Mouse (Mus musculus) urinary bladder, adult 18-20 months (tissue): ENCODE measurements around the gene Glce.

ENCODE experiments used
- DNase-seq, 2 experiments: peaks; one replicate each; pipeline ENCODE4 v3.0.0; 2022; ENCODE audit warnings: low spot score in 2 of 2, mixed read lengths in 2 of 2

Glce gene

DNA sequence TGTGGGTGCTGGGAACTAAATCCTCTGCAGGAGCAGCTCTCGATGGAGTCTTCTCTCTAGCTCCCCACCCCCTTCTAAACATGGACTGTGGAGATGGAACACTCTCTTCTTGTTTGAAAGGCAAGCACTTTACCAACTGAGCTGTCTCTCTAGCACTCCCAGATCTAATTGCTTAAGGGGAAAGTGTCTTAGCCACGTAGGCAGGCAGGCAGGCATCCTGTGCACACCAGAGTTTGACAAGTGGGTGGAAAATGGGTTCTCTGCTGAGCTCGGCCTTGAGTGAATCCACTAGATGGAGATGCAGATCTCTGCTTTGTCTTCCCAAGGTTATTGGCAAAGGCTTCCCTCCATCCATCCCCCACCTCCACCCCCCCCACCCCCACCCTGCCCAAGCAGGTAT lies 94.4 kb downstream of the Glce start:
- DNase-seq = no peak

DNA sequence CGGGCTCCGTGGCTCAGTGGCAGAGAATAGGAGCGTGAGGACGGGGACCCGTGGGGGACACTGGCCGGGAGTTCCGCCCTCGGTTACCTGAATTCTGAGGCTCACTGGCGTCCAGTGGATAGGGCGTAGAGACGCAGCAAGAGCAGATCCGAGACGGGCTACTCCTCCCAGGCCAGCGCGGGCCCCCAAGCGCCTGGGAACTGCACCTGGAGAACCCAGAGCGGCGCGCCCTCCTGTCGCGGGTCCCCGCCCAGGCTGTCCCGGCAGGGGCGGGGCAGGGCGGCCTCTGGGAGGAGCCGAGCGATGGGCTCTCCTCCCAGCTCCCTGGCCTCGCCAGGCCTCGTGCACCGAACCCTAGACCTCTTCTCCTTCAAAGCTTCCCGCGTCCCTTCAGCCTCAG lies 95.9 kb downstream of the Glce start, which contains the start of gene Paqr5:
TSS of gene Paqr5 (minus strand) at position 257 of the 400 bp plus-strand sequence.
- peak; percentile 77 for DNase-seq

DNA sequence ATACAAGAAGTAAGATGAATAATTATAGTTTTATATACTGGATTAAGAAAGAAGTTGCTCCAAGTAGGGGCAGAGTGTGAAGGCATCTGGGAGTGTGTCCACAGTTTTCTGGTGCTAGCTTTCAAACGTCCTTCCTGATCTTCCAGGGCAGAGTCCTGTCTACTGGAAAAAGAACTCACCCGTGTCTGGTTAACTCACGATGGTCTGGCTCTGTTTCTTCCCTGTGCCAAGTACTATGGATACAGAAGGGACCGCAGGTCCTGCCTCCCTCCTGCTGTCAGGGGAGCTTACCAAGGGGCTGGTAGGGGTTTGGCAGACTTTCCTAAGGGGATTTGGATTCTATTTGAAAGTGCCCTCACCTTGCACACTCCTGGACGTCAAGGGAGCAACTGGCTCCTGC lies 97.4 kb downstream of the Glce start:
- no peak for DNase-seq

DNA sequence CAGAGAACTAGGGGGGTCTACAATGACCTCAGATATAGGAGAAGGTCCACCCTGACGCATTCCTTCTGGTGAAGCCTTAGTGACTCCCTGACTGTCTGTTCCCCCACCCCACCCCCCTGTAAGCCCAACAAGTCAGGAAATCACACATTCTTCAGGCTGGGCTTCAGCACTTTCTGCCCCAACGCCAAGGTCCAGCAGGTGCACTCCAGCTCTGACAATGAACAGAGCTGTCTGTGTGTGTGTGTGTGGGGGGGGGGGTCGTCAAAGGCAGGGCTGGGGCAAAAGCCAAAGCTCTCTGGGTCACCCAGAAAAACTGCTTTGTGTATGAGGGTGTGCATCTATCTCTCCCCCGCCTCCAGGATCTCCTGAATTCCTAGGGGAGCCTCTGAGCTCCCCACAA lies 98.6 kb downstream of the Glce start:
- no peak for DNase-seq

DNA sequence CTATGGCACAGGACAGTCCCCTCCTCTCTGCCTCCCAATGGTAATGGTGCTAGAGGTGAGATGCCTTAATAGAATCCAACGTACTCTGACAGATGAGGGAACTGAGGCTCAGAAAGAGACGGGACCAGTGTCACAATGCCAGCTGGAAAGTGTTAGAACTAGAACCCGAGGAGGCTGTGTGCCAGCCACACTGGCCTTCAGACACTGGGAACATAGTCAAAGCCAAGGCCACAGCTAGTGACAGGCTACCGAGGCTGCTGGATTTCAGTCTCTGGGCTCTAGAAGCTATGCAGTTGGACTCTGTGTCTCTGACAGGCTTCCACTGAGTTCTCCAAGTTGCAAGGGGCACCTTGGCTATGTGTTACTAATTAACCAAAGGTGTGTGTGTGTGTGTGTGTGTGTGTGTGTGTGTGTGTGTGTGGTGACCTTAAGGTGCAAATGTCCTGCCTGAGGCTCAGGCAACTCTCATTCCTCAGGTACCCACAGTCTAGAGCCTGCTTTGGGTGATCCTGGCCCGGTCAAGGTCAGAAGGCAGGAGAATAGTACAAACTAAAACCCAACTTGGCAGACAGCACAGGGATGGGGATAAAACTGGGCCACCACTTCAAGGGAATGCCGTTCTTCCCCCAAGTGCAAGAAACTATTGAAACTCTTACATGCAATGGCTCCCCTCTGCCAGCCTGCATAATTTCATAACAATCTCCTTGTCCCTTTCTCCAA lies 99.3 kb downstream of the Glce start:
- no peak for DNase-seq

DNA sequence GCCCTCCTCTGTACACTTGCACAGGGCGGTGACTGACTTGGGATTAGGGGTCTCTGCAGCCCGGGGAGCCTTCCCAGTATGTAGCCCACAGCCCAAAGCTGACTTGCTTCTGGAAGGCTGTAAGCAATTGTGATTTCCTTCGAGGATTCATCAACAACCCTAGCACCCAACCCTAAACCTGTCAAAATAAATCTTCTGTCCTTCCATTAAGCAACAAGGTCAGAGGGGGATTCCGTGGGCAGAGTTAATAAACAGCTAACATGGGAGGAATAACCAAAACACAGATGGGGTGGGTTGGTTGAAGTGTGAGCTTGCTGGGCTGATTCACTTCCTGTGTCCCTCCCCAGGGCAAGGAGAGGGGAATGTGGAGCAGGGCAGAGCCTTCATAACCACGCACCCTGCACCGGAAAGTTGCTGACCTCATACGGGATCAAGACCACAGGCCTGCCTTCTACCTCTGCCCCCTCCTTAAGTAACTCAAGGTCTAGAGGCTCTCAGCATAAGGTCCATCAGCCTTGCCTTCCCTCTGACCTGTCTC lies 100.8 kb downstream of the Glce start:
- peak in 1 of 2 experiments; percentile 47 for DNase-seq

DNA sequence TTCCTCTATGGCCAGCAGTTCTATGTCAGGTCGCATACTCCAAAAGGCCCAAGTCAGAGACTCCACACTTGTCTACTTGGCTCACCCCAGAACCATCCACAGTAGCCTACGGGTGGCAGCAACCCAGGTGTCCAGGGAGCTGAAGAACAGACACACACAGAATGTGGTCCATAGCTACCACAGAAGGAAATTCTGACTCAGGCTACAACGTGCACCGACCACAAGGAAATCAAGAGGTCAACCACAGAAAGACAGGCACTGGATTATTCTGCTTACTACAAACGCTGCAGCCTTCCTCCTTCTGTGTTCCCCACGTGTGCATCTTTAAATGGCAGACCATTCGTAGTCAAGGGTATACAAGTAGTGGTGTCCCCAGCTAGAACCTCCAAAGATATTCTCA lies 102.2 kb downstream of the Glce start:
- no peak for DNase-seq

DNA sequence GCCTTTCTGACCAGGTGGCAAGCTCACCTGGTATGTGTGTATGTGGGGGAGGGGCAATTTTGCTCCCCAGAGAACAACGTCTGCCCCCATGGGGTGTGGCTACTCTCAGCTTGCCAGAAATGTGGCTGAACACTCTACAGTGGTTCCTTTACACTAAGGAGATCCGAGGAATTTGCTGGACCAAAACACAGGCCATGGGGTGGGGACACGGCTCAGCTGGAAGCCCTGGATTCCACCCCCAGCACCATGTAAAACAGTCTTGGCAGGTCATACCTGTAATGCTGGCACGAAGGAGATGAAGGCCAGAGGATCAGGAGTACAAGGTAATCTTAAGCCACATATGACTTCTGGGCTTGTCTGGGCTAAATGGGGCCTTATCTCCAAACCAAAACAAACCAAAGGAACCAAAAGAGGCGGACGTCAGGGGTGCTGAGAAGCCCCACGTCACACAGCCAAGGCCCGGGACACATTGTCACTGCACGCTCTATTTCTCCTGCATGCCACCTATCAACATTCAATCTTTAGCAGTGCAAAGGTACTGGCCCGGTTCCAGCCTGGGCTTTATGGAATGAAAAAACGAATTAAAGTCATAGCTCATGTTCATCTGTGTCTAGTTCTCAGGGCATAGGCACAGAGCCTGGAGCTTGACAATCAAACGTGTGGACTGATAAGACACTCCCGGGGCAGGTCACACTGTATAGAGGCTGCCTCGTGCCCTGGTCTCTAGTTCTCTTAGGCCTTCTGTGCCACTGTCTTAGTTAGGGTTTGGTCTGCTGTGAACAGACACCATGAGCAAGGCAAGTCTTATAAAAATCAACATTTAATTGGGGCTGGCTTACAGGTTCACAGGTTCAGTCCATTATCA lies 104.0 kb downstream of the Glce start:
- peak; percentile 79 to 82 for DNase-seq

DNA sequence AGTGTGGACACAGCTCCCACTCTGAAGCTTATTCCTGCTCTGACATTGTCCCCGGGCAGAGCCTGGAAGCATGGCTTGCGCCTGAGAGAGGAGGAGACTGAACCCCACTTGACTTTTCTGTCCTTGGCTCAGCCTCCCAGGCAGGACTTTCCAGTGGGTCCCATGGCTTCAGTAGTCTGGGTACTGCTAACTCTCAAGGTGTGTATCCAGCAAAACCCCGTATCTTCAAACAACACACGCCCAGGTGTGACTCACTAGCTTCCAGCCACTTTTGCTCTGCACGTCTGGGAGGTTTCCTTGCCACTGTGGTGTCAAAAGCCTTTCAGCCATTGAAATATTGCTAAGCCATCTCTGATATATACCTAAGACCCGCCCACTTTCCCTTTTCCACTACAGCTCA lies 105.1 kb downstream of the Glce start:
- DNase-seq = no peak

DNA sequence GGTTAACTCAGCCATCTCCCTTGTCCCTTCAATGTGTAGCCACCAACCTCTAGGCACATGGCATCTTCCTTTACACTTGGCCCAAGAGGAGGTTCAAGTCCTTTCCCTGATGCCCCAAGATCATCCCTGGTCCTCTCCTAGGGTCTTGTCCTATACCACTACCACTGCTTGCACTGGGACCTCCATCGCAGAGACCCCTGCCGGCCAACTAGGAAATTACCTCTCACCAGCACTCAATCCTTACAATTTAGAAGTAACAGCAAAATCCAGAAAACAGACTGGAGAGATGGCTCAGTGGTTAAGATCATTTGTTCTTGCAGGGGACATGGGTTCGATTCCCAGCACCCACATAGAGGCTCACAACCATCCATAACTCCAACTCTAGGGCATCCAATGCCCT lies 107.0 kb downstream of the Glce start:
- no peak for DNase-seq

DNA sequence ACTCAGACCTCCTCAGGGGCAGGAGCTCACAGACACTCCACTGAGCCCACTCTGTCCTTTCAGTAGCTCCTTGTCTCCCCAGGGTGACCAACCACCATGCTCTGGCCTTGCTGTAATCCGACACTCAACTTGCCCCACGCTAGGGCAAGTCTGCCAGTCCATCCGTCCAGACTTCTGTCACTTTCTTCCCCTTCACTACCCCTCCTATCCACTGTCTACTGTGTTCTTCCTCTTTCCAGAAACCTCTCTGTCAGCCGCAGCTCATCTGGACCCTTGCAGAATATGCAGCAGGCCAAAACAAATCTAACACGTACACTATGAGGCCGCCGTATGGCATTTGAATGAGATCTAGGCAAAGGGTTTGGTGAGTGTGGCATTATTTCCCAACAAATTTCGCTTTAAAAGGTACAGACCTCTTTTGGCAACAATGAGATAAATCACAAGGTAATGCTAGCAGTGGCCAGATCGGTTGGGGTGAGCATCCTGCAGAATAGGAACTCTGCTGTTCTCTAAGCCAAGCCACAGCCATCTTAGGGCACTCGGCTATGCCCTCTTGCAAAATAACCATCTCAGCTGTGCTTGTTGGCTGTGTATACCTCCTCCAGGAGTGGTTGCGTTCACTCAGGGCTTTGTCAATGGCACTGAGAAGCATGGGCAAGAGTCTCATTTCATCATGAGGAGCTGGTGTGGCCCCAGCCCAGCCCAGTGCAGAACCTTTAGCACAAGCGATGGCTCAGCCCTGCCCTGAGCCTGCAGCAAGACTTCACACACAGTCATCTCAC lies 108.9 kb downstream of the Glce start:
- no peak for DNase-seq

DNA sequence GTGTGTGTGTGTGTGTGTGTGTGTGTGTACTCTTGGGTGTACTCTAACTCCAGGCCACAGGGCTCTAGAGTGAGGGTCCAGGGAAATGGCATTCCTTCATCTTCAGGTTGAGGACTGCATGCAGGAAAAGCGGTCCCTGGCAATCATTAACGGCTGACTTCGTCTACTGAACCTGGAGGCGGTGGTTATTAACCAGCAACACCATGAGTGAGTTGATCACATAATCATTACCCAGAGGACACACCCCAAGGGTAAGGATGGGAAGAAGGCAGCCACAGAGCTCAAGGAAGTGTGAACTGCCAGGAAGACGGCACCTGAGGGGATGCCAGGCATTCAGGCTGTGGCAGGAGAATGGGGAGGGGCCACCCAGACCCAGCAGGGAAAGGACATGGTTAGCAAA lies 114.1 kb downstream of the Glce start:
- no peak for DNase-seq
